Mouse (Mus musculus): ENCODE results near the gene Pak6.
"Not testable (repeated sequence)": the region's sequence is repeated elsewhere in the genome, so short reads cannot be mapped to it uniquely, and the experiment has no call there.

The Pak6 gene

GRCm38 (mm10) chr2:118662902-118663803 is at the start of gene Pak6:
Pak6 (plus strand) TSS chr2:118663303.
- DNase-seq (ENCODE audit: low spot score): peak; percentile 45

DNA sequence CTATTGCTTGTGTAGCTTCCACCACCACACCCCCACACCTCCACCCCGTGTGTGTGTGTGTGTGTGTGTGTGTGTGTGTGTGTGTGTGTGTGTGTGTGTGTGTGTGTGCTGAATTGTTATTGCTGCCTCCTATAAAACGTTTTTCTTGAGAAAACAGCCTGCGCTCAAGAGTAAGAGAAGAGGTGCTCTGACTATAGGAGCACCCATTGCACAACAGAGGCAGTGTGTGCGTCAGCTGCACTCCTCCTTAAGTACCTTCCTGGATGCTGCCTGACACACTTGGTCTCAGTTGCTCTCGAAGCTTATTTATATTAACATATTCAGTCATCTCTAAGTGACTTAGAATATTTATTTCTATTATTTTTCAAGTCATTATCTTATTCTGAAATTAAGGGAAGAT is 45.1 kb upstream of the Pak6 start:
- no peak for DNase-seq (ENCODE audit: low spot score)

- no peak for DNase-seq (ENCODE audit: low spot score)
Observed at GRCm38 (mm10) chr2:118620101-118620500, 43.0 kb upstream of the Pak6 start.

GRCm38 (mm10) chr2:118620608-118621007 is 42.5 kb upstream of the Pak6 start:
- no peak for DNase-seq (ENCODE audit: low spot score)

GRCm38 (mm10) chr2:118629276-118629675 is 33.8 kb upstream of the Pak6 start:
- DNase-seq (ENCODE audit: low spot score): no peak

DNA sequence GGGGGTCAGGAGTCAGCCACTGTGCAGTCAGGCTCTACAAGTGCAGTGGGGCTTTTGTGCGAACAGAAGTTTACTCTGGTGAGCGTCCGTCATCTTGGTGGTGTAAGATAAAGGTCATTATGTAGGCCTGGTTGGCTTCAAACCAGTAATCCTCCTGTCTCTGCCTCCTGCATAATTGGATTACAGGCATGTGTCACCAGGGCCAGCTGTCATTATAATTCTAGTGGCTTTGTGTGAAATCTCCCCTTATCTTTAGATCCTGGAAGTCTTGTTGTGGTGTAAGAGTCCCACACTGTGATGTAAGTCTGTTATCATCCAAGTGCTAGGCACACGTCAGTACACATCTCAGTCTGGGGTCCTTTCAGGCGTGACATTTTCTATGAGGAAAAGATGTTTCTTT is 29.7 kb upstream of the Pak6 start:
- no peak for DNase-seq (ENCODE audit: low spot score)

DNA sequence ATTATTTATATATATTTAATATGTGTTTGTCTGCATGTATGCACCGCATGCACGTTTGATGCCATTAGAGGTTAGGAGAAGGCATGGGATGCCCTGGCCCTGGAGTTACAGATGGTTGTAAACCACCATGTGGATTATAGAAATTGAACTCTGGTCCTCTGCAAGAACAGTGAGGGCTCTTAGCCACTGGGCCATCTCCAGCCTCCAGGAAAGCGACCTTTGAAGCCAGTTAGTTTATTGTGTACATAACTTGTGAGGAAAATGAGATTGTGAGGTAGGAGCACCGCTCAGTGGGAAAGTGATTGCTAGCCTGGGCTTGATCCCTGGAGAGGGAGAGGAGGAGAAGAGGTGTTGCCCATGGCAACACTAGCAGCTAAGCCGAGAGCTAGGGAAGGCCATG is 25.8 kb upstream of the Pak6 start:
- no peak for DNase-seq (ENCODE audit: low spot score)

DNA sequence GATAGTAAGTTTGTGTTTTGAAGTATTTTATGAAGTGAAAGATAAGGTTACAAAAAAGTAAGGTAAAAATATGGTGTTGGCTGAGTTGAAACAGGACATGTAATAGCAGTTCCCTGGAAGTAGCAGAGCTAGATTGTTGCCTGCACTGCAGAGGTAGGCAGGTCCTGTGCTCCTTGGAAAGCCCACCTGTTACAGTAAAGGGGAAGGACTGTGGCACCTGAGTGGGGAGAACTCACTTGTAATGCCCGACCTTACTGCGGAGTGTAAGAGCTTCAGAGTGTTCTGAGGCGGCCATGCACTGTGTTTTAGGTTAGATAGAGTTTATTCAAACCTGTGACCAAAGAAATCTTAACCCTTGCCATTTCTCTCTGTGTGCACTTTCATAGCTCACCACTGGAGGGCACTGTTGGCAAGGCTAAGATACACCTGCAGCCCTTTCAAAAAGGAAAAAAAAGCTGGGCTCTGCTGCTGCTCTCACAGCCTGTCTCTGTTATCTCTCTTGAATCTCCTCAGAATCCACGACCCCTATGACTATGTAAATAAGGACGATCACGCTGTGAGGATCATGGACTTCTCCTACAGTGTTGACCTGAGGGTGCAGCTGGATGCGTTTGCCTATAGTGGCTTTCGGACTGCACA is 25.1 kb upstream of the Pak6 start:
- no peak for DNase-seq (ENCODE audit: low spot score)

DNA sequence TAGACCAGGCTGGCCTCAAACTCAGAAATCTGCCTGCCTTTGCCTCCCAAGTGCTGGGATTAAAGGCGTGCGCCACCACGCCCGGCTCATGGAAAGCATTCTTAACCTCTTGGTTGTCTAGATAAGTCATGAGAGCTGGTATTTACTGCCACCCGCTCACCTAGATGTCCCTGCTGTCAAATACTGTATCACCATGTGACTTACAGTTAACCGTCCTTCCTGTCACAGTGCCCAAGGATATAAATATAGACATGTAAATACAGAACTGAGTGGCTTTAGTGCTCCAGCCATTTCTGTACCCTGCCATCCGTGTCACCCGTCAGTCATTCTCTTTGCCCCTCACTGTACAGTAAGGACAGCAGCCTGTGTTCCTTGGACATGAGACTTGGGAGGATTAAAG is 24.4 kb upstream of the Pak6 start:
- DNase-seq (ENCODE audit: low spot score): no peak

- DNase-seq (ENCODE audit: low spot score): no peak
Observed at GRCm38 (mm10) chr2:118641147-118641546, 22.0 kb upstream of the Pak6 start.

DNA sequence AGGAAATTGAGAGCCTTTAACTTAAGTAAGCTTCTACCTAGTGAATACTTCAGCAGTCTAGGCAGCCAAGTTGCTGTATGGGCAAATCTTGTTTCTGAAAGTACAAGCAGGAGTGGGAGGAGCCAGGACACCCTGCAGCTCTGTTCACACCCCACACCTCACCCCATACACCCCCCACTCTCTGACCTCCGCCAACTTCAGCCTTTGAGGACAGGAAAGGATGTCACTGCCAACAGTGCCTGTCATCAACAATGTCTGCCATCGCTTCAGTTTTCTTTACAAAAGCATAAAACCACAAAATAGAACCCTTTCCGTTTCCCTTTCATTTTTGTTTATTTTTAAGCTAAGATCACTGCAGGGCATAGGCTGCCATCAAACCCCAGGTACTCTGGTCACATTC is 20.7 kb upstream of the Pak6 start:
- DNase-seq (ENCODE audit: low spot score): no peak

GRCm38 (mm10) chr2:118642942-118643341 is 20.2 kb upstream of the Pak6 start:
- no peak for DNase-seq (ENCODE audit: low spot score)

DNA sequence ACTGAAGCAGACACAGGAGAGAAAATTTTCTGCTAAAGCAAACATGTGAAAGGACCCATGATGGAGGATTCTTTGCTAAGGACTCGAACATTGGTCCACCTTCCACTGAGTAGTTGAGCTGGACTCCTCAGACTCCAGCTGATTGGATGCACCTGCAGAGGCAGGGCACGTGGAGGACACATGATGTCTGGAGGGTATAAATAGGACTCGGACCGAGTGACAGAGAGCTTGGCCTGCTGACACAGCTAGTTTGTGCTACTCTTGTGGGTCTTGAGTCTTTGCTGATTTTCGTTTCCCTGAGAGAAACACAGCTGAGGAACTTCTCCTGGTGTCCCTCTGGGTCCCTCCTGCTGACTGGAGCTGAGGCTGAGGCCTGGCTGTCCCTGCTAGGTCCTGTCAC is 16.4 kb upstream of the Pak6 start:
- DNase-seq (ENCODE audit: low spot score): no peak

GRCm38 (mm10) chr2:118650697-118651096 is 12.4 kb upstream of the Pak6 start:
- not testable (repeated sequence) for DNase-seq (ENCODE audit: low spot score)

- no peak for DNase-seq (ENCODE audit: low spot score)
Observed at GRCm38 (mm10) chr2:118656688-118657281, 6.3 kb upstream of the Pak6 start.

- no peak for DNase-seq (ENCODE audit: low spot score)
Observed at GRCm38 (mm10) chr2:118658457-118658856, 4.6 kb upstream of the Pak6 start.

DNA sequence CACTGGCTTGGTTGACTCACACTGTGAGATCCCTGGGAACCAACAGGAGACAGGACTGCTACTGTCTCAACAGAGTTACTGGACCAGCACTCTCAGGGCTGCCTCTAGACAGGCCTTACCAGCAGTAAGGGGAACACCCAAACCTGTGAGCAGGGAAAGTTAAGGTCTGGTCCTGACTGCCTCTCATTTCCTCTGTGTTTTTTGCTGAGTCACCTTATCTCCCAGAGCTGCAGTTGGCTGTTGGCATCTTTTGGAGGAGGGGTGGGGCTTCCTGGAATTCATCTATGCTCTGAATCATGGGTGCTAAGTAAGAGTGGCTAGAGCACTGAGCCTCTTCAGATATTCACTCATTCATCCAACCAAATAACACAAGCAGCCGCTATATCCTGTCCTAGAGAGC is 4.0 kb upstream of the Pak6 start:
- peak; percentile 60 for DNase-seq (ENCODE audit: low spot score)

DNA sequence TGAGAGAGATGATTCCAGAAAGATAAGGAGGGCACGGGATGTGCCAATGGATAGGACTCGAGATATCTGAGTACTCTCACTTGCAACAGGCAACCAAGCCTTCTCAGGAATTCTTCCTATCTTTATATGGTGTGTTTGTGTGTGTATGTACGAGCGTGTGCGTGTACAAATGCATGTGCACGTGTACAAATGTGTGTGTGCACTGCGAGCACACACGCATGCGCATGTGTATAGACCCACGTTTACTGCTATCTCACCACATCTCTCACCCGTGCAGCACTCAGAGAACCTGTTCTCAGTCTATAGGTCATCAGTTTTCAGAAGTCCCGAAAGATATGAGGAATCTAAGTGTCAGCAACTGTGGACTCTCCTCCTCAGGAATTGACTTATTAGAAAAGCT is 3.6 kb upstream of the Pak6 start:
- no peak for DNase-seq (ENCODE audit: low spot score)

- no peak for DNase-seq (ENCODE audit: low spot score)
Observed at GRCm38 (mm10) chr2:118659998-118660452, 3.1 kb upstream of the Pak6 start.

DNA sequence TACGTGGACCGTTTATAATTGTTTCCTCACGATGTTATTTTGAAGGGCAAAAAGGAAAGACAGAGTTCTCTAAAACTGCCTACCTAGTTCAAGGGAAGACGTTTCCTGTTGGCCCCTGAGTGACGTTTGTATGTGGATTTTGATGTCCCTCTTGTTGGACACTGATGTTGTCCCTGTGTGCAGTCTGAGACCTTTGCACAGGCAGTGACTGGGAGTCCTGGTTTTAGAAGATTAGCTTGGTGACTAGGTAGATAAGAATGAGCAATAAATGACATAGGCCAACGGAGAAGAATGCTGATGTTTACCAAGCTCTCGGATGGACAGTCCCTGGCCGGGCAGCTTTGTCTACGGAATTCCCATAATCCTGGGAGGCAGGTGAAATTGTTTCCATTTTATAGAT is 1.2 kb upstream of the Pak6 start:
- no peak for DNase-seq (ENCODE audit: low spot score)

DNA sequence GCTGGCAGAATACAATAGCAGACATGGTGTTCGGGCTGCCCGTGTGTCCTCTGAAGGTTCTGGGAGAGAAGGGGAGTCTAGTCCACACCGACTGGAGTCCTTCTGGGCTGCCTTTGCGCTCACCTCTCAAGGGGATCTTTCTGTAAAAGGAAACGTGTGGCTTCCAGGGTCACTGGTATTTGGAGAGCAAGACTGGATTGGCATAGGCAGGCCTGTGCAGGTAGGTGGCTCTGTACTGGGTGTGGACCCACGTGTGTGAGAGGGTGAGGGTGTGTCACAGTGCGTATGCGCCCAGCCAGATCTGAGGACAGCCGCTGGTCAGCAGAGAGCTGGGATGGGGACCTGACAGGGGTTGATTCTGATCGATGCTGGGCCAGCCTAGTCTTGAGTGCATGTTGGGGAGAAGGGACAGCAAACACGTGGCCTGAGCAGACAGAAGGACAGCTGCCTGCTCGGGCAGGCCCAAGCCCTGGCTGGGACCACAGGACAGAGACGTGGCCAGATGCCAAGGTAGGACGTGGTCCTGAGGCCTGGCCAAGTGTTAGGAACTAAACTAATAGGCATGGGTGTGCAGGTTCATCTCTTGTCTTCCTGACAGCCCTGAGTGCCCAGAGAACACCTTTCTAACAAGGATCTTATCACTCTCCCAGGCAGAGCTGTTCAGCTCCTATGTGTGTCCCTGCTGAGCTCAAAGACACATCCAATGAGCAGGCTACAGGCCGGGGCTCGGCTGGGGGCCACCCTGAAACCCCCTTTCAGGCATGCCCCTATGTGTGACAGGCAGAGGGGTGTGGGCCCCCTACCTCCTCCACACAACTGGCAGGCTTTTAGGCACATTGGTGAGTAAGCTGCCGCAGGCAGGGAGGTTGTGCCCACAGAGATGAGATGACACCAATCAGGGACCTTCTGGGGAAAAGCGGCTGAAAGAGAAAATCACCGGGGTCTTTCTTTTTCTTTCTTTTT is 982 bp downstream of the Pak6 start:
- DNase-seq (ENCODE audit: low spot score): no peak

GRCm38 (mm10) chr2:118664975-118665516 is 1.9 kb downstream of the Pak6 start:
- DNase-seq (ENCODE audit: low spot score): no peak
